Mouse (Mus musculus) bone marrow, adult 2 months (tissue): ENCODE measurements around the gene Ttc41.

Experiments used
- CTCF ChIP-seq: fragments of 200-500 bp; IDR thresholded peaks from 2 replicates; pipeline ENCODE4 v1.5.1; 2011; ENCODE audit warnings: low read length, control low read depth; ENCODE audit not compliant: control insufficient read depth, insufficient read depth
- POLR2A ChIP-seq: fragments of 200-500 bp; IDR thresholded peaks from 2 replicates; pipeline ENCODE4 v1.6.1; 2011; ENCODE audit warnings: low read depth, mild to moderate bottlenecking, control low read depth, low read length, borderline replicate concordance; ENCODE audit not compliant: control insufficient read depth

DNA sequence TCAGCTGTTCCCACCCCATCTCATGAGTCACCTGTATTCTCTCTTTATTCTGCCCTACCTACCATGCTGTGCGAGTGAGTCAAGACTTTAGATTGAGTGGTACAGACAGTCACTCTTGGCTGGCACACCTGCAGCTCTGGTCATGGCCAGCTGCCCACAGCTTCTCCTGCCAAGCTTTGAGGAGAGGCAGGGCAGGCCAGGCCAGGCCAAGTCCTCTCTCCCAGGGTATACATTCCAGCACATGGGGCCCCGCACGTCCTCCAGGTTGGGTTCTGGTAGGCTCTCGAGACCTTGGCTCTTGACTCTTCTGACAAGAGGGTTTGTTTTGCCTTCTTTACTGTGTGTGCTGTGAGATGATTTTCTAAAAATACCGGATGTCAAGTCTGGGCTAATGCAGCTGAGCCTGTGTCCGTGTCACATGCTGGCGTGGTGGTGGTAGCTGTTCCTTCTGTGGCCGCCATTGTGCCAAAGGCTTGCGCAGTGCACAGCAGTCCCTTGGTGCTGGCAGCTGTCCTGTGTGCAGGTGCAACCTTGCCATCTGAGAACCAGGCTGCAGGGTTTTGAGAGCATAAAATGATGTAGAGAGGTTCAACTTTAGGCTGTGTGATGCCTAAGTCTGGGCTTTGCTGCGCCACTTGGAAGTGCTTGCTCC lies 120.4 kb downstream of the Ttc41 start:
- TF ChIP-seq CTCF (no peak), POLR2A (no peak)
